Mouse (Mus musculus): ENCODE measurements around the gene Cblc. TPM values are rescaled to one million over a fixed set of nuclear protein-coding genes. Genes with fewer than 3 reads are reported as not detected.

The Cblc gene
- total and polyA plus RNA-seq, 2 experiments = 17.8 to 23.0 TPM

GRCm38 (mm10) chr7:19811114-19811513 lies 14.5 kb upstream of the Cblc start:
- H3K36me3 ChIP-seq (ENCODE audit: control insufficient read depth, insufficient read depth, low read length) = peaks cover 55% of the 10 kb centered on the region

GRCm38 (mm10) chr7:19809369-19809768 lies 12.8 kb upstream of the Cblc start:
- peaks cover 7% of the 10 kb centered on the region; the same call in 1 of the 2 replicates for H3K4me1 ChIP-seq (ENCODE audit: control insufficient read depth, insufficient read depth, low read length)
- TF ChIP-seq CTCF (IDR thresholded peaks at IDR 0.05; ENCODE audit: low read depth, low read length) (no peak), POLR2A (IDR thresholded peaks at IDR 0.05; ENCODE audit: extremely low read depth, insufficient read depth, low read length) (no peak)
- no peak for DNase-seq (ENCODE audit: extremely low read depth, low read depth, low spot score)
- H3K36me3 ChIP-seq (ENCODE audit: control insufficient read depth, insufficient read depth, low read length) = peaks cover 47% of the 10 kb centered on the region
- no peak overlapping the region for H3K9ac ChIP-seq (ENCODE audit: low read depth, low read length)
- H3K27ac ChIP-seq (replicated peaks; ENCODE audit: insufficient read depth, low read depth, low read length) = no peak overlapping the region
- no peaks in the 10 kb centered on the region for H3K79me2 ChIP-seq (ENCODE audit: control insufficient read depth, insufficient read depth, low read length)
- H3K27me3 ChIP-seq (ENCODE audit: control insufficient read depth, insufficient read depth, low read length) = no peaks in the 10 kb centered on the region
- 89% methylated on average over 27 of the region's 27 CpGs for WGBS
- no peak overlapping the region for H3K4me3 ChIP-seq (ENCODE audit: insufficient read depth, low read depth, low read length)

More at GRCm38 (mm10) chr7:19811114-19811513, 14.5 kb upstream of the Cblc start:
- TF ChIP-seq POLR2A (IDR thresholded peaks at IDR 0.05; ENCODE audit: extremely low read depth, insufficient read depth, low read length) = no peak
- TF ChIP-seq CTCF (IDR thresholded peaks at IDR 0.05; ENCODE audit: low read depth, low read length) = no peak
- H3K4me3 ChIP-seq (ENCODE audit: insufficient read depth, low read depth, low read length) = no peak overlapping the region
- no peak overlapping the region for H3K27ac ChIP-seq (replicated peaks; ENCODE audit: insufficient read depth, low read depth, low read length)
- H3K4me1 ChIP-seq (ENCODE audit: control insufficient read depth, insufficient read depth, low read length) = peaks cover 8% of the 10 kb centered on the region; the same call in 1 of the 2 replicates
- H3K9ac ChIP-seq (ENCODE audit: low read depth, low read length) = no peak overlapping the region
- DNase-seq (ENCODE audit: extremely low read depth, low read depth, low spot score) = no peak
- 73% methylated on average over 22 of the region's 22 CpGs for WGBS
- no peaks in the 10 kb centered on the region; the same call in 1 of the 2 replicates for H3K79me2 ChIP-seq (ENCODE audit: control insufficient read depth, insufficient read depth, low read length)
- no peaks in the 10 kb centered on the region for H3K27me3 ChIP-seq (ENCODE audit: control insufficient read depth, insufficient read depth, low read length)

- no peak for TF ChIP-seq CTCF (IDR thresholded peaks at IDR 0.05; ENCODE audit: low read depth, low read length)
- TF ChIP-seq POLR2A (IDR thresholded peaks at IDR 0.05; ENCODE audit: extremely low read depth, insufficient read depth, low read length) = no peak
- no peak for DNase-seq (ENCODE audit: extremely low read depth, low read depth, low spot score)
- 95% methylated on average over 8 of the region's 8 CpGs for WGBS
- H3K4me3 ChIP-seq (ENCODE audit: insufficient read depth, low read depth, low read length) = no peak overlapping the region
- H3K9ac ChIP-seq (ENCODE audit: low read depth, low read length) = no peak overlapping the region
- peaks cover 35% of the 10 kb centered on the region for H3K36me3 ChIP-seq (ENCODE audit: control insufficient read depth, insufficient read depth, low read length)
- no peaks in the 10 kb centered on the region for H3K79me2 ChIP-seq (ENCODE audit: control insufficient read depth, insufficient read depth, low read length)
- no peak overlapping the region for H3K27ac ChIP-seq (replicated peaks; ENCODE audit: insufficient read depth, low read depth, low read length)
- no peaks in the 10 kb centered on the region for H3K27me3 ChIP-seq (ENCODE audit: control insufficient read depth, insufficient read depth, low read length)
- H3K4me1 ChIP-seq (ENCODE audit: control insufficient read depth, insufficient read depth, low read length) = peaks cover 15% of the 10 kb centered on the region
These were observed 9.9 kb upstream of the Cblc start for GRCm38 (mm10) chr7:19806356-19806969.

GRCm38 (mm10) chr7:19802995-19803394 lies 6.4 kb upstream of the Cblc start:
- 15% methylated on average over 7 of the region's 7 CpGs for WGBS
- Histone ChIP-seq H3K4me1 (ENCODE audit: control insufficient read depth, insufficient read depth, low read length) (peaks cover 14% of the 10 kb centered on the region), H3K4me3 (ENCODE audit: insufficient read depth, low read depth, low read length) (no peak overlapping the region), H3K27me3 (ENCODE audit: control insufficient read depth, insufficient read depth, low read length) (no peaks in the 10 kb centered on the region), H3K27ac (replicated peaks; ENCODE audit: insufficient read depth, low read depth, low read length) (no peak overlapping the region), H3K79me2 (ENCODE audit: control insufficient read depth, insufficient read depth, low read length) (no peaks in the 10 kb centered on the region), H3K36me3 (ENCODE audit: control insufficient read depth, insufficient read depth, low read length) (peaks cover 12% of the 10 kb centered on the region), H3K9ac (ENCODE audit: low read depth, low read length) (no peak overlapping the region)
- DNase-seq (ENCODE audit: extremely low read depth, low read depth, low spot score) = no peak
- TF ChIP-seq CTCF (IDR thresholded peaks at IDR 0.05; ENCODE audit: low read depth, low read length) = peak; percentile 86
- TF ChIP-seq POLR2A (IDR thresholded peaks at IDR 0.05; ENCODE audit: extremely low read depth, insufficient read depth, low read length) = no peak

GRCm38 (mm10) chr7:19800764-19801163 lies 4.2 kb upstream of the Cblc start:
- TF ChIP-seq CTCF (IDR thresholded peaks at IDR 0.05; ENCODE audit: low read depth, low read length) (peak; percentile 65), POLR2A (IDR thresholded peaks at IDR 0.05; ENCODE audit: extremely low read depth, insufficient read depth, low read length) (no peak)
- WGBS = 53% methylated on average over 2 of the region's 2 CpGs
- Histone ChIP-seq H3K27ac (replicated peaks; ENCODE audit: insufficient read depth, low read depth, low read length) (no peak overlapping the region), H3K27me3 (ENCODE audit: control insufficient read depth, insufficient read depth, low read length) (no peaks in the 10 kb centered on the region), H3K4me3 (ENCODE audit: insufficient read depth, low read depth, low read length) (no peak overlapping the region), H3K4me1 (ENCODE audit: control insufficient read depth, insufficient read depth, low read length) (peaks cover 14% of the 10 kb centered on the region), H3K36me3 (ENCODE audit: control insufficient read depth, insufficient read depth, low read length) (no peaks in the 10 kb centered on the region), H3K79me2 (ENCODE audit: control insufficient read depth, insufficient read depth, low read length) (no peaks in the 10 kb centered on the region; the same call in 1 of the 2 replicates), H3K9ac (ENCODE audit: low read depth, low read length) (no peak overlapping the region)
- DNase-seq (ENCODE audit: extremely low read depth, low read depth, low spot score) = peak; percentile 67

- no peak for DNase-seq (ENCODE audit: extremely low read depth, low read depth, low spot score)
- peak overlapping the region; percentile 78 for H3K4me3 ChIP-seq (ENCODE audit: insufficient read depth, low read depth, low read length)
- 12% methylated on average over 18 of the region's 18 CpGs for WGBS
These were observed 355 bp downstream of the Cblc start for GRCm38 (mm10) chr7:19796254-19796653.

More at GRCm38 (mm10) chr7:19796254-19796653, 355 bp downstream of the Cblc start:
- Histone ChIP-seq H3K27me3 (ENCODE audit: control insufficient read depth, insufficient read depth, low read length) (no peaks in the 10 kb centered on the region), H3K9ac (ENCODE audit: low read depth, low read length) (peak overlapping the region; percentile 92), H3K4me1 (ENCODE audit: control insufficient read depth, insufficient read depth, low read length) (peaks cover 11% of the 10 kb centered on the region), H3K36me3 (ENCODE audit: control insufficient read depth, insufficient read depth, low read length) (no peaks in the 10 kb centered on the region; the same call in 1 of the 2 replicates), H3K27ac (replicated peaks; ENCODE audit: insufficient read depth, low read depth, low read length) (peak overlapping the region; percentile 89), H3K79me2 (ENCODE audit: control insufficient read depth, insufficient read depth, low read length) (no peaks in the 10 kb centered on the region; the same call in 1 of the 2 replicates)
- TF ChIP-seq CTCF (IDR thresholded peaks at IDR 0.05; ENCODE audit: low read depth, low read length) = no peak
- no peak for TF ChIP-seq POLR2A (IDR thresholded peaks at IDR 0.05; ENCODE audit: extremely low read depth, insufficient read depth, low read length)
